Mouse (Mus musculus) intestine, embryonic 14.5 days (tissue): ENCODE measurements around the gene Erf. TPM values are rescaled to one million over a fixed set of nuclear protein-coding genes. Genes with fewer than 3 reads are reported as not detected.

ENCODE experiments used
- ATAC-seq: fragments of 200-750 bp; cut with Nextera tagmentation; replicated peaks from 2 replicates; pipeline ENCODE4 v1.8.0; 2017; ENCODE audit warnings: low read depth, moderate number of reproducible peaks, moderate TSS enrichment, moderate library complexity; ENCODE audit not compliant: low FRiP score, low TSS enrichment
- DNase-seq: peaks from one replicate; pipeline ENCODE4 v3.0.0-alpha.2; 2018; ENCODE audit warnings: low spot score
- H3K27ac ChIP-seq: fragments of 300-500 bp; sonication (generic); 2 replicates; pipeline ENCODE4 v1.5.1; 2014; ENCODE audit warnings: low read depth, mild to moderate bottlenecking, control low read depth
- H3K27me3 ChIP-seq: fragments of 300-500 bp; sonication (generic); replicated peaks from 2 replicates; pipeline ENCODE4 v1.6.1; 2014; ENCODE audit warnings: low read length, control low read depth; ENCODE audit not compliant: control insufficient read depth, insufficient read depth
- H3K36me3 ChIP-seq: fragments of 300-500 bp; sonication (generic); 2 replicates; pipeline ENCODE4 v1.6.1; 2014; ENCODE audit warnings: low read length, control low read depth; ENCODE audit not compliant: control insufficient read depth, insufficient read depth
- H3K4me1 ChIP-seq: fragments of 300-500 bp; sonication (generic); replicated peaks from 2 replicates; pipeline ENCODE4 v1.6.1; 2014; ENCODE audit warnings: low read length, control low read depth, mixed read lengths; ENCODE audit not compliant: control insufficient read depth, insufficient read depth
- H3K4me2 ChIP-seq: fragments of 300-500 bp; sonication (generic); 2 replicates; pipeline ENCODE4 v1.6.1; 2014; ENCODE audit warnings: low read length
- H3K4me3 ChIP-seq: fragments of 300-500 bp; sonication (generic); 2 replicates; pipeline ENCODE4 v1.5.1; 2014; ENCODE audit warnings: low read depth, low read length, control low read depth, mixed read lengths
- H3K9ac ChIP-seq: fragments of 300-500 bp; sonication (generic); 2 replicates; pipeline ENCODE4 v1.6.1; 2014; ENCODE audit warnings: mild to moderate bottlenecking, low read length
- H3K9me3 ChIP-seq: fragments of 300-500 bp; sonication (generic); 2 replicates; pipeline ENCODE4 v1.6.1; 2016; ENCODE audit warnings: low read length, control low read depth; ENCODE audit not compliant: control insufficient read depth
- WGBS: fragments of 180-500 bp; shearing (Covaris S2); extraction: QIAGEN DNeasy Blood & Tissue Kit; methylation state at CpG from one replicate; pipeline ENCODE4 v1.1.7; 2014; 5-methylcytosine and 5-hydroxymethylcytosine counted together
- polyA plus RNA-seq: library from polyadenylated mRNA; unstranded; fragments of >200 nt; fragmentation: Nextera tagmentation; extraction: Ambion mirVana; gene quantifications from 2 replicates; pipeline ENCODE4 v1.2.1, GENCODE M21; 2014

The Erf gene
- polyA plus RNA-seq, 1 experiment from 2014 or later = 22.0 TPM

GRCm38 (mm10) chr7:25240631-25241030 is 9.9 kb downstream of the Erf start:
- Histone ChIP-seq H3K27me3 (no peaks in the 10 kb centered on the region), H3K9me3 (no peaks in the 10 kb centered on the region), H3K9ac (no peak overlapping the region), H3K4me3 (no peak overlapping the region), H3K36me3 (peaks cover 40% of the 10 kb centered on the region), H3K27ac (no peak overlapping the region), H3K4me1 (peaks cover 18% of the 10 kb centered on the region), H3K4me2 (no peak overlapping the region)
- WGBS = 68% methylated on average over 7 of the region's 7 CpGs
- DNase-seq (no peak), ATAC-seq (no peak)

DNA sequence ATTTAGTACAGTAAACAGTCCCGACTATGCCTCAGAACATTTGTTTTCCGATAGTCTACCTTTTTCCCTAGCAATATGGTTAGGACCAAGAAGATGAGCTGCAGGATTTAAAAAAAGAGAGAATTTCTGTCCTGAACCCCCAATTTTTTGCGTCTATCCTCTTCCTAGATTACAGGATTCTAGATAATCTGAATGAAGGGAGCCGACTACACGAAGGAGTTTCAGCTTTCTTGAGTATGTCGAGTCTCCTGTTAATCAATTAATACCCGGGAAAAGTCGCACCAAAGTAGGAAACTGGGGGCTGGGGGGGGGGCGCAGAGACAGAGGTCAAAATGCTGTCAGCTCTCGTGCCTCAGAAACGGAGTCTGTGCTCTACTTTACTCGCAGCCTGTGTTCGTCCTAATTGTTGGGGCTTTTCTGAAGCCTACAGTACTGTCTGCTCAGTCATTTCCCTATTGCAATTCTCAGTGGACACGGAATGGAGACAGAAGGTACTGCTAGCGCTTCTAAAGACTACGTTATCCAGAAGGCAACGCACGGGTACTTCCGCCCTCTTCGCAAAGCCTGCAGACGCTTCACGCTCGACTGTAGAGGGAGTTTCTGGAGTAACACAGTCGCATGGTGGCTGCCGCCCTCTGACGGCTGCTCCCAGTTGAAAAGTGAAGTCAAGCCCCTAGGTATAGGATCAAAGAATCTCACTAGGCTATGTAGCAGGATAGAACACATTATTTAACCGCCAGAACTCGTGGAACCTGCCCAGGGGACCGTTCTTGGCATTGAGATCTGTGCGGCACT is 11.5 kb downstream of the Erf start:
- H3K4me1 ChIP-seq = peaks cover 18% of the 10 kb centered on the region
- peak overlapping the region; percentile 70 for H3K27ac ChIP-seq
- peak overlapping the region; percentile 88 for H3K4me2 ChIP-seq
- H3K36me3 ChIP-seq = peaks cover 37% of the 10 kb centered on the region
- ATAC-seq (peak; percentile 22), DNase-seq (peak; percentile 80)
- no peaks in the 10 kb centered on the region for H3K9me3 ChIP-seq
- peak overlapping the region; percentile 72 for H3K4me3 ChIP-seq
- 0 out of 2 replicates have a peak overlapping the region, but pooled peaks have one; percentile 30 for H3K9ac ChIP-seq
- no peaks in the 10 kb centered on the region for H3K27me3 ChIP-seq
- 3% methylated on average over 30 of the region's 30 CpGs for WGBS

- peak overlapping the region; percentile 70 for H3K27ac ChIP-seq
- DNase-seq (peak; percentile 98), ATAC-seq (peak; percentile 95)
- H3K36me3 ChIP-seq = peaks cover 37% of the 10 kb centered on the region
- peaks cover 18% of the 10 kb centered on the region for H3K4me1 ChIP-seq
- H3K27me3 ChIP-seq = no peaks in the 10 kb centered on the region
- peak overlapping the region; percentile 88 for H3K4me2 ChIP-seq
- peak overlapping the region; percentile 96 for H3K9ac ChIP-seq
- no peaks in the 10 kb centered on the region for H3K9me3 ChIP-seq
- peak overlapping the region; percentile 72 for H3K4me3 ChIP-seq
- WGBS = under 1% methylated on average over 23 of the region's 23 CpGs
These were observed 12.4 kb downstream of the Erf start for GRCm38 (mm10) chr7:25238015-25238706.

GRCm38 (mm10) chr7:25237249-25238014 is 13.1 kb downstream of the Erf start, which contains the start of gene Gsk3a:
Gene Gsk3a (minus strand): TSS chr7:25237851.
- H3K36me3 ChIP-seq = peaks cover 37% of the 10 kb centered on the region
- under 1% methylated on average over 60 of the region's 76 CpGs for WGBS
- peak within 1 kb of the TSS; percentile 96 for H3K9ac ChIP-seq
- ATAC-seq (peak; percentile 86), DNase-seq (peak; percentile 70)
- H3K27me3 ChIP-seq = no peaks in the 10 kb centered on the region
- H3K9me3 ChIP-seq = no peaks in the 10 kb centered on the region
- peak within 1 kb of the TSS; percentile 70 for H3K27ac ChIP-seq
- peaks cover 18% of the 10 kb centered on the region for H3K4me1 ChIP-seq
- peak within 1 kb of the TSS; percentile 88 for H3K4me2 ChIP-seq
- peak within 1 kb of the TSS; percentile 72 for H3K4me3 ChIP-seq

GRCm38 (mm10) chr7:25235526-25235925 is 15.0 kb downstream of the Erf start:
- Histone ChIP-seq H3K4me1 (peaks cover 18% of the 10 kb centered on the region), H3K27ac (no peak overlapping the region), H3K27me3 (no peaks in the 10 kb centered on the region), H3K9ac (no peak overlapping the region), H3K9me3 (no peaks in the 10 kb centered on the region), H3K36me3 (peaks cover 51% of the 10 kb centered on the region), H3K4me2 (0 out of 2 replicates have a peak overlapping the region, but pooled peaks have one; percentile 4), H3K4me3 (no peak overlapping the region)
- ATAC-seq (no peak), DNase-seq (no peak)
- WGBS = 88% methylated on average over 5 of the region's 5 CpGs

GRCm38 (mm10) chr7:25233061-25233460 is 17.5 kb downstream of the Erf start:
- H3K36me3 ChIP-seq = peaks cover 71% of the 10 kb centered on the region
- H3K9me3 ChIP-seq = no peaks in the 10 kb centered on the region
- ATAC-seq (no peak), DNase-seq (no peak)
- WGBS = 91% methylated on average over 2 of the region's 2 CpGs
- no peak overlapping the region for H3K4me3 ChIP-seq
- no peak overlapping the region for H3K27ac ChIP-seq
- no peak overlapping the region for H3K9ac ChIP-seq
- no peaks in the 10 kb centered on the region for H3K27me3 ChIP-seq
- H3K4me2 ChIP-seq = no peak overlapping the region
- H3K4me1 ChIP-seq = peaks cover 13% of the 10 kb centered on the region

DNA sequence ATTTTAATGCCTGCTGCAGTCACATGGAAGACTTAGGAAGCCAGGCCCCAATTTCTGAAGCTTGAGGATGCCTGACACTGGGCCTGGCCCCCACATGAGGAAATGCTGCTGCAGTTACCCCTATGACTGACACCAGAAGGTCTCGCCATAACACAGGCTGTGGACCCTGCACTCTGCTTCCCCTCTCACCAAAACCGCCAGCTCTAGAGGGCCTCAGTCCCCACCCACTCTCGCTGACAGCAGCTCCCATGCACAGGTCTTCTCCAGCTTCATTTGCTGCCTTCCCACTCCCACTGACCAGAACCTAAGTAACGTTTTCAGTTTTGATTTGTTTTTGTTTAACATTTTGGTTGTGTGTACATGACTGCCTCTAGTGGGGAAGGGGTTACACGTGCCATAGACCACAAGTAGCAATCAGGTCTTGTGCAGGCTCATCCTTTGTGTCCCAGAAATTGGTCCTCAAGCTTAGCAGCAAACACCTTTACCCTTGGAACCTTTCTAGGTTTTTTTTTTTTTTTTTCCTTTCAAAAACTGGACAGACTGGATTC is 18.4 kb downstream of the Erf start:
- no peak overlapping the region for H3K4me3 ChIP-seq
- no peaks in the 10 kb centered on the region for H3K9me3 ChIP-seq
- no peak for ATAC-seq
- DNase-seq = no peak
- H3K27ac ChIP-seq = no peak overlapping the region; the same call in 1 of the 2 replicates
- peaks cover 13% of the 10 kb centered on the region for H3K4me1 ChIP-seq
- H3K4me2 ChIP-seq = no peak overlapping the region
- no peaks in the 10 kb centered on the region for H3K27me3 ChIP-seq
- no peak overlapping the region for H3K9ac ChIP-seq
- peaks cover 80% of the 10 kb centered on the region for H3K36me3 ChIP-seq
- 55% methylated on average over 5 of the region's 5 CpGs for WGBS

DNA sequence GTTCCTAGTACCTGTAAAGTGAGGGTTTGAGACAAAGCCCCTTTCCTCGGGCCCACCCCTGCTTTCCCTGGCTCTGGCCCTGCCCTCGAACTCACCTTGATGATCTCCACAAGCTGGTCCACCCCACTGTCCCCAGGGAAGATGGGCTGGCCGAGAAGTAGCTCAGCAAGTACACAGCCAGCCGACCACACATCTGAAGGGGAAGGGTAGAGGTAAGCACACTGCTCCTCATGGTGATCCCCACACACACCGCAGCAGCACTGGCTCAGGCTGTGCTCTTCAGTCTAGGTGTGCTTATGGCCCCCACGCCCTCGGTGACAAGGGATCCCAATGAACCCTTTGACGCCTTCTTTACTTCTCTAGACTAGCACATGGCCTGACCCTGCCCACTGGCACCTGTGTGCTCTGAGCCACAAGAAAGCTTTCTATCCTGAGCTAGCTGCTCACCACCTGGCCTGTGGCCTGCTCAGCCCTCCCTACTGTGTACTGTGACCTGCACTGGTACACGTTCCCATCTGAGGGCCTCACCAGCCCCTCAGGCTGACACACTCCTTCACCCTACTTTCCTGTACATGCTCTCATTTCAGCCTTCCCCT is 19.8 kb downstream of the Erf start:
- ATAC-seq (no peak), DNase-seq (no peak)
- Histone ChIP-seq H3K4me1 (peaks cover 2% of the 10 kb centered on the region; the same call in 1 of the 2 replicates), H3K27ac (no peak overlapping the region), H3K4me2 (no peak overlapping the region), H3K4me3 (no peak overlapping the region), H3K27me3 (no peaks in the 10 kb centered on the region), H3K9ac (no peak overlapping the region), H3K9me3 (no peaks in the 10 kb centered on the region), H3K36me3 (peaks cover 92% of the 10 kb centered on the region)
- 86% methylated on average over 9 of the region's 9 CpGs for WGBS
